Mouse (Mus musculus): ENCODE measurements around the gene Meis2.

- no peak for TF ChIP-seq ZC3H11A (IDR thresholded peaks at IDR 0.05; ENCODE audit: low read depth, low read length)
- TF ChIP-seq CTCF (IDR thresholded peaks at IDR 0.05 in 2 of 3, conservative IDR thresholded peaks at IDR 0.05 in 1 of 3; ENCODE audit: control insufficient read depth in 1 of 3, insufficient read depth in 1 of 3, low read depth in 2 of 3, low read length in 3 of 3, poor library complexity in 1 of 3, severe bottlenecking in 1 of 3), result no peak
- no peak for TF ChIP-seq MEF2A (IDR thresholded peaks at IDR 0.05; ENCODE audit: extremely low read depth, insufficient replicate concordance, low read depth, low read length, poor library complexity, severe bottlenecking)
- TF ChIP-seq POLR2A (IDR thresholded peaks at IDR 0.05; ENCODE audit: control insufficient read depth in 1 of 2, insufficient read depth in 1 of 2, low read depth in 1 of 2, low read length in 2 of 2, poor library complexity in 1 of 2), result no peak
- TF ChIP-seq POLR2AphosphoS2 (IDR thresholded peaks at IDR 0.05; ENCODE audit: low read length), result no peak
- no peak for TF ChIP-seq EP300 (IDR thresholded peaks at IDR 0.05; ENCODE audit: low read depth in 1 of 2, low read length in 2 of 2)
- no peak for TF ChIP-seq MAFK (IDR thresholded peaks at IDR 0.05; ENCODE audit: borderline replicate concordance, low read depth, low read length)
- no peak for TF ChIP-seq BHLHE40 (IDR thresholded peaks at IDR 0.05; ENCODE audit: borderline replicate concordance, low read depth, low read length)
- TF ChIP-seq NRF1 (IDR thresholded peaks at IDR 0.05; ENCODE audit: insufficient read depth, low read depth, low read length, poor library complexity, severe bottlenecking), result no peak
Observed at GRCm38 (mm10) chr2:115925744-115926143, 139.9 kb downstream of the Meis2 start.

Data from MEL (cell line).